Mouse (Mus musculus) C2C12 (cell line): ENCODE results near the gene Traf2.

Experiments
- CTCF ChIP-seq: IDR thresholded peaks from one replicate; pipeline ENCODE4 v1.5.1; 2011; ENCODE audit not compliant: control insufficient read depth, insufficient read depth, insufficient read length
- FOSL1 ChIP-seq: IDR thresholded peaks from one replicate; pipeline ENCODE4 v1.8.0; 2011; ENCODE audit warnings: mild to moderate bottlenecking, low read length; ENCODE audit not compliant: poor library complexity, insufficient read depth, severe bottlenecking
- MAX ChIP-seq: IDR thresholded peaks from one replicate; pipeline ENCODE4 v1.6.1; 2011; ENCODE audit warnings: mild to moderate bottlenecking, control low read depth

- TF ChIP-seq MAX (no peak), CTCF (no peak), FOSL1 (no peak)
Observed at GRCm38 (mm10) chr2:25585601-25586000, 38.9 kb upstream of the Traf2 start.
